In the genomic region with DNA sequence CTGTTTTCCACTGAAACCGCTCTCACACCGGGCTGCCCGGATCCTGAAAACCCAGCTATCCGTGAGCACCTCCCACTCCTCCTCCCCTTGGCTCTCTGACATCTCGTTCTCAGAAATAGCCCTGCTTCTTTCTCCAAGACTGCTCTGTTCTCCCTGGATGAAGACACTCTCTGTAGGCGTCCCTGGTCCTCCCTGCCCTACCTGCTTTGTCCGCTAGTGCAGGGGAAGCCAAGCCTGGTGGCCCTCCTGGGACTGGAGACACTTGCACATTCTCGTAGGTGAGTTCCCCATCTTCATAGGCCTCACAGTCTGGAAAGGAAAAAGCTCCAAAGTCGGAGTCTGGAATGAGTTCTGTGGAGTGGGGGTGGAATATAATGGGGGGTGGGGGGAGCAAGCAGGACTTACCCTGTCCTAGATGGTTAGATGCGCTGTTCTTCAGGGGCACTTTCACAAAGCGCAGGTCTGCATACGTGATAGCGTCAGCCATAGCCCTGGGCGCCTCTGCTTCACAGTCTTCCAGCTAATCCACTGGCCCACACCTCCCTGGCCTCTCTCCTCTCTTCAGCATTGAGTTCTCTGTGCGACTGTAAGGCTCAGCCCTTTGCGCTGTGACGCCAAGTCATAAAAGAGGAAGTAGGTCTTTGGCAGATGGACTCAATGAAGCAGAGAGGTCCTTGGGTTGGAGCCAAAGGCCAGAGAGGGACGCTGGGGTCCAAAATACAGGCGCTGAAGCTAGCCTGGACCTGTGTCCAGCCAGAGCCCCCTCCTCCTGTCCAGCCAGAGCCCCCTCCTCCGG, we compare ENCODE assay signal across 8 mouse cellular contexts. TPM values are rescaled to one million over a fixed set of nuclear protein-coding genes. Genes with fewer than 3 reads are reported as not detected.
DNase-seq lines count a peak whose midpoint lies in the region; TF ChIP-seq lines count a peak whose summit lies in the region.

A gene (minus strand): TSS at position 588 of the 796 bp plus-strand sequence.

- peaks cover 5% of the 10 kb centered on the region for H3K4me1 ChIP-seq in bone marrow, adult 2 months (ENCODE audit: control insufficient read depth, insufficient read depth, low read length)
- H3K4me1 ChIP-seq in hindbrain, embryonic 10.5 days (replicated peaks): peaks cover 31% of the 10 kb centered on the region

- peaks cover 41% of the 10 kb centered on the region for H3K27me3 ChIP-seq in hindbrain, embryonic 10.5 days (ENCODE audit: insufficient read depth, poor library complexity, severe bottlenecking)

- peak within 1 kb of the TSS; percentile 78 for H3K27ac ChIP-seq in bone marrow, adult 2 months (ENCODE audit: control insufficient read depth, insufficient read depth, low read depth, low read length, poor library complexity)
- H3K27ac ChIP-seq in hindbrain, embryonic 10.5 days: peak within 1 kb of the TSS; percentile 45

- intact Hi-C loops in left cerebral cortex, postnatal 14 days (cut with DNase I): no loop called here

- peak within 1 kb of the TSS; percentile 65 for H3K4me3 ChIP-seq in bone marrow, adult 2 months (replicated peaks; ENCODE audit: control insufficient read depth, low read depth, low read length)
- H3K4me3 ChIP-seq in hindbrain, embryonic 10.5 days: peak within 1 kb of the TSS; percentile 48

- peak; percentile 26 to 49 for DNase-seq in heart, adult 18-20 months
- no peak for DNase-seq in heart, adult 8-10 months (ENCODE audit: low spot score)
- peak; percentile 14 for DNase-seq in hindbrain, embryonic 10.5 days (ENCODE audit: low spot score)
- DNase-seq in lung, postnatal 36 days: peak; percentile 31
- peak; percentile 78 to 81 for DNase-seq in spleen, postnatal 36 days (ENCODE audit: low spot score in 2 of 2)
- DNase-seq in adrenal gland, adult 18-20 months (ENCODE audit: low spot score in 2 of 2): no peak
- DNase-seq in left cerebral cortex, postnatal 14 days (ENCODE audit: low spot score in 2 of 2): no peak

- no peak for TF ChIP-seq CTCF in bone marrow, adult 2 months (IDR thresholded peaks at IDR 0.05; ENCODE audit: control insufficient read depth, insufficient read depth, low read length)

- H3K9me3 ChIP-seq in hindbrain, embryonic 10.5 days: no peaks in the 10 kb centered on the region

- peak; percentile 31; the same call in 1 of the 2 replicates for TF ChIP-seq POLR2A in bone marrow, adult 2 months (IDR thresholded peaks at IDR 0.05; ENCODE audit: borderline replicate concordance, control insufficient read depth, low read depth, low read length)

- 5% methylated on average over 20 of the region's 20 CpGs for WGBS in bone marrow, adult 2 months
- WGBS in hindbrain, embryonic 10.5 days: 33% methylated on average over 20 of the region's 20 CpGs

- no peaks in the 10 kb centered on the region for H3K36me3 ChIP-seq in hindbrain, embryonic 10.5 days

RNA-seq across cellular contexts. Expression of the gene that starts here (rescaled TPM):
- 1 to 10 TPM in 1 of 2 experiments, under 1 TPM in 1; 0.82 to 4.7 TPM for total RNA-seq in heart, adult 18-20 months (2021)
- 1 to 10 TPM in 1 of 4 experiments, under 1 TPM in 3; 0.24 to 1.1 (median 0.69) TPM for total RNA-seq in heart, adult 8-10 months (2022)
- 186 and 275 TPM in 2 replicates for polyA plus RNA-seq in bone marrow, adult 2 months (2011; ENCODE audit: insufficient read depth, insufficient read length, low replicate concordance, missing spikeins)
- polyA plus RNA-seq in hindbrain, embryonic 10.5 days (2016; fragmentation: Nextera tagmentation; extraction: Ambion mirVana): 1.8 and 2.4 TPM in 2 replicates
- total RNA-seq in adrenal gland, adult 18-20 months (2021): 1 to 10 TPM; 2.6 to 2.8 TPM
- under 1 TPM in 1 of 2 experiments, not detected in 1; 0.36 TPM for total RNA-seq in left cerebral cortex, postnatal 14 days (2021)

Comparison
In these comparisons a context has a peak if more than half of its experiments do, and no peak if none do; other contexts are left out.
1. RNA of the gene that starts here (polyA plus RNA-seq): 186 to 275 TPM in bone marrow, adult 2 months; 1.8 to 2.4 TPM in hindbrain, embryonic 10.5 days; every median in the first group is over 10 times any median in the second.
2. DNase-seq: peak in heart, adult 18-20 months (2 of 2), hindbrain, embryonic 10.5 days (single experiment), lung, postnatal 36 days (single experiment) and spleen, postnatal 36 days (2 of 2); none in heart, adult 8-10 months (single experiment), adrenal gland, adult 18-20 months (0 of 2) and left cerebral cortex, postnatal 14 days (0 of 2).